Mouse (Mus musculus) E14TG2a.4 (cell line): ENCODE measurements around the gene Gpr155.

Source experiments
- CTCF ChIP-seq: conservative IDR thresholded peaks from 2 replicates; pipeline ENCODE4 v1.5.1; 2014; ENCODE audit warnings: low read length
- NANOG ChIP-seq: IDR thresholded peaks from 2 replicates; pipeline ENCODE4 v1.6.1; 2014; ENCODE audit warnings: borderline replicate concordance, low read length, mixed read lengths
- POU5F1 ChIP-seq: IDR thresholded peaks from 2 replicates; pipeline ENCODE4 v1.6.1; 2014; ENCODE audit warnings: low read length, borderline replicate concordance

- no peak for TF ChIP-seq CTCF
- no peak for TF ChIP-seq POU5F1
- no peak for TF ChIP-seq NANOG
These were observed 39.9 kb downstream of the Gpr155 start for GRCm38 (mm10) chr2:73346345-73347086.
